Mouse (Mus musculus) spleen, adult 2 months (tissue): ENCODE results near the gene Tcf7l2. TPM values are rescaled to one million over a fixed set of nuclear protein-coding genes. Genes with fewer than 3 reads are reported as not detected.

Source experiments
- DNase-seq, 2 experiments: peaks; one replicate each; pipeline versions ENCODE4 v3.0.0 to v3.0.0-alpha.2; 2012 to 2021; ENCODE audit warnings: low spot score in 2 of 2, low read depth in 1 of 2
- H3K27ac ChIP-seq: fragments of 200-500 bp; 2 replicates; pipeline ENCODE4 v1.5.1; 2012; ENCODE audit warnings: low read length, inconsistent platforms; ENCODE audit not compliant: insufficient read depth
- H3K27me3 ChIP-seq: fragments of 200-500 bp; 2 replicates; pipeline ENCODE4 v1.6.1; 2012; ENCODE audit warnings: mild to moderate bottlenecking, moderate library complexity, low read length, inconsistent platforms; ENCODE audit not compliant: control insufficient read depth, insufficient read depth
- H3K36me3 ChIP-seq: fragments of 200-500 bp; 2 replicates; pipeline ENCODE4 v1.6.1; 2012; ENCODE audit warnings: mild to moderate bottlenecking, low read length, inconsistent platforms; ENCODE audit not compliant: control insufficient read depth, insufficient read depth
- H3K4me1 ChIP-seq: fragments of 200-500 bp; 2 replicates; pipeline ENCODE4 v1.6.1; 2011; ENCODE audit warnings: inconsistent platforms; ENCODE audit not compliant: control insufficient read depth, insufficient read depth, insufficient read length
- H3K4me3 ChIP-seq: fragments of 200-500 bp; 2 replicates; pipeline ENCODE4 v1.5.1; 2011; ENCODE audit warnings: mild to moderate bottlenecking, inconsistent platforms; ENCODE audit not compliant: insufficient read depth, insufficient read length; ENCODE audit errors: extremely low read depth
- CTCF ChIP-seq: fragments of 200-500 bp; IDR thresholded peaks from 2 replicates; pipeline ENCODE4 v1.5.1; 2011; ENCODE audit warnings: mild to moderate bottlenecking, inconsistent platforms; ENCODE audit not compliant: insufficient read depth, insufficient read length, insufficient replicate concordance; ENCODE audit errors: extremely low read depth
- POLR2A ChIP-seq: fragments of 200-500 bp; IDR thresholded peaks from 2 replicates; pipeline ENCODE4 v1.6.1; 2011; ENCODE audit warnings: low read depth, low read length, inconsistent platforms
- WGBS: fragments of 180-500 bp; shearing (Covaris S2); methylation state at CpG from one replicate; pipeline ENCODE4 v1.1.7; 2018; 5-methylcytosine and 5-hydroxymethylcytosine counted together
- polyA plus RNA-seq: library from polyadenylated mRNA; depleted of rRNA; stranded (reverse); fragments of >200 nt; gene quantifications from 2 replicates; pipeline ENCODE4 v1.2.3, GENCODE M21; 2012

Gene Tcf7l2
- polyA plus RNA-seq, 1 experiment = 11.3 TPM

DNA sequence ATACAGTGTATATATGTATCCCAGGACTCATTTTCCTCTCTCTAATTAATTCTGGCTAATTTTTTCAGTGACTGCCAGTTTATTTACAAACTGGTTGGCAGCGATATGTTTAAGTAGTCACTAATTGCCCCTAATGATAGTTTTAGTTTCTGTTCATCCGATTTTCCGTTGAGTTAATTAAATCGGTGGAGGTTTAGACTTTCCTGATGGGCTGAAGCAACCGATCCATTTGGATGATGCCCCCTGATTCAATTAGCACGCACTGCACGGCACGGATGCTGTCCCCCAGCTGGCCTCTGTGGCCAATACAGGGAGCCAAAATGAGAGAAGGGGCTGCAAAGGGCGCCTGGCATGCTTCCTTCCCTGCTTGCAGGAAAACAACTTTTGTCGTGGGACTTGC lies 172.0 kb downstream of the Tcf7l2 start:
- Histone ChIP-seq H3K36me3 (no peaks in the 10 kb centered on the region), H3K4me1 (no peaks in the 10 kb centered on the region; the same call in 1 of the 2 replicates), H3K4me3 (no peak overlapping the region), H3K27ac (no peak overlapping the region), H3K27me3 (no peaks in the 10 kb centered on the region)
- DNase-seq = no peak
- 92% methylated on average over 10 of the region's 10 CpGs for WGBS
- TF ChIP-seq CTCF (no peak), POLR2A (no peak)

DNA sequence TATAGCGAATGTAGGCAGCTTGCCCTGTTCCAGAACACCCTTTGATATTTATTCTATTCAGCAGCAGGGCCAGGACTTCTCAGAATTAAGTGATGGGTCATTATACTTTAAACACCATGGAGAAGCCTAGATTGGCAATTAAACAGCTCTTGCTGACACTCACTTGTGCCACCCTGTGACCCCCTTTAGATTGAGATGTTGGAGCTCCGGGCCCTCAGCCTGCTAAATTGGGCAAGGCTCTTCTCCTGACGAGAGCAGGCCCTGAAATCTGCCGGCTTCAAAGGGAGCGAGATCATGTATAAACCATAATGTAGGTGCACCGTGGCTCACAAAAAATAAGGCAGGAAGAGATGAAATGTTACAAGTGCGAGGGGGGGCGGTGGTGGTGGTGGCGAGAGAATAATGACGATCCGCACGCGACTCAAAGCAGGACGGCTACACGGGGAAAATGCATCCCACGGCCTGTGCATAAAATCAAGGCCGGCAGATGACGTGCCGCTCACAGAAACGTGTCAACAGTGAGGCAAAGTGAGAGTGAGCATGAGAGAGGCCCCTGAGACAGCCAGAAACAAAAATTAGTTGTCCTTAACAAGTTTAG lies 173.1 kb downstream of the Tcf7l2 start:
- TF ChIP-seq CTCF (no peak), POLR2A (no peak)
- Histone ChIP-seq H3K4me3 (no peak overlapping the region), H3K4me1 (no peaks in the 10 kb centered on the region; the same call in 1 of the 2 replicates), H3K27ac (peak overlapping the region; percentile 51), H3K27me3 (no peaks in the 10 kb centered on the region), H3K36me3 (no peaks in the 10 kb centered on the region)
- no peak for DNase-seq
- 75% methylated on average over 20 of the region's 20 CpGs for WGBS

DNA sequence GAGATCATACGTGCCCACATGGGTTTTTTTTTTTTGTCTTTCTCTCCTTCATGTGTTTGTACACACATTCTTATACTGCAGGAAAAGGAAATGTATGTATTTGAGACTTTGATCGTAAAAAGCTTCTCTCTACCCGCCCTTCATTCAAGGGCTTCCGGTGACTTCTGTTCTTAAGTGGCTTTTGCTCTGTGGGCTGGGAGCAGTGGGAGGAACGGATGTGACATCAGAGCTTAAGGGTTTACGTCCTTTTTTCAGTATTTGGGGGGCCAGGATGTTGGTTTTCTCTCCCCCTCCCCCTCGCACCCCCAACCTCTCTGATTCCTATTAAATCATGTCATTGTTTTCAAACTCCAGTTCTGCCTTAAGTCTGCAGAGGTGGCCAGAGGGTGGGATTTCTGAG lies 173.9 kb downstream of the Tcf7l2 start:
- peak in 1 of 2 experiments; percentile 69 for DNase-seq
- H3K27me3 ChIP-seq = no peaks in the 10 kb centered on the region
- no peak overlapping the region for H3K4me3 ChIP-seq
- TF ChIP-seq CTCF = no peak
- TF ChIP-seq POLR2A = no peak
- H3K4me1 ChIP-seq = no peaks in the 10 kb centered on the region; the same call in 1 of the 2 replicates
- WGBS = 9% methylated on average over 7 of the region's 7 CpGs
- H3K36me3 ChIP-seq = no peaks in the 10 kb centered on the region
- H3K27ac ChIP-seq = peak overlapping the region; percentile 51

DNA sequence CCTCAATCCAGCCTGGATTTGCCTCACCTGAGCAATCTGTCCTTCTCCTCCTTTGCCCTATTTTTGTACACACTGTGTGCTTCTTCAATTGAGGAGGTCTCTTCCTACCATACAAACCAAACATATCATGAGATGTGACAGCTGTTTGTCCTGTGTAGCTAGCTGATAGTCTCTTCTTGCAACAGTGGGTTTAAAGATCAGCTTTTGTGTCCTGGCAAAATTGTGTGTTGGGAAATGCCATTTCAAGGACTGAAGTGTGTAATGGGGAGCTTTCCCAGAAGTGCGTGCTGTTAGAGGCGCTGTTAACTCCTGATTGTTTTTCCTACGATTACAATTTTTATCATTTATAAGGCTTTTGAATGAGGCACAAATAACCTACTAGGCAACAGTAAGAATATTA lies 174.6 kb downstream of the Tcf7l2 start:
- Histone ChIP-seq H3K27ac (no peak overlapping the region), H3K4me1 (no peaks in the 10 kb centered on the region; the same call in 1 of the 2 replicates), H3K4me3 (no peak overlapping the region), H3K27me3 (no peaks in the 10 kb centered on the region), H3K36me3 (no peaks in the 10 kb centered on the region)
- WGBS = 94% methylated on average over 3 of the region's 3 CpGs
- no peak for TF ChIP-seq POLR2A
- DNase-seq = no peak

GRCm38 (mm10) chr19:55923789-55924426 lies 182.3 kb downstream of the Tcf7l2 start:
- no peak for DNase-seq
- Histone ChIP-seq H3K36me3 (no peaks in the 10 kb centered on the region), H3K4me1 (no peaks in the 10 kb centered on the region), H3K4me3 (no peak overlapping the region), H3K27me3 (no peaks in the 10 kb centered on the region), H3K27ac (no peak overlapping the region)
- 94% methylated on average over 12 of the region's 12 CpGs for WGBS
- TF ChIP-seq POLR2A = no peak
- TF ChIP-seq CTCF = no peak

DNA sequence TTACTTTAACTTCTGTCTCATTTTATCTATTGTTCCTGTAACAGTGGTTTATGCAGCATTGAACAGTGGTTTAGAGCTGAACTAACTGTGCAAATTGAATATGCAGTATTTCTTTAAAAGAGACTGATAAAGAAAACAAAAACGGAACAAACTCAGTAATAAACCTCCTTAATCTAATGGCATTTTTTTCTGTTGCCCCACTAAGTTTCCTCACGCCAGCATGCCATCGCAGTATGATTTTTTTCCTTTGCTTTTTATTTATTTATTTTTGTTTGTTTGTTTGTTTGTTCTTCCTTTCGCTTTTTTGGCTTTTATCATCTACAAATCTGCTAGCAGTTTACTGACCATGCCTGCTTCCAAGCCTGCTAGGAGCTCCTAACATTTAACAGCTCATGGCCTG lies 183.2 kb downstream of the Tcf7l2 start:
- H3K27me3 ChIP-seq = no peaks in the 10 kb centered on the region
- H3K4me1 ChIP-seq = no peaks in the 10 kb centered on the region
- no peak for TF ChIP-seq CTCF
- no peak for TF ChIP-seq POLR2A
- H3K27ac ChIP-seq = no peak overlapping the region
- H3K4me3 ChIP-seq = no peak overlapping the region
- WGBS = 85% methylated on average over 4 of the region's 4 CpGs
- DNase-seq = no peak
- no peaks in the 10 kb centered on the region for H3K36me3 ChIP-seq

DNA sequence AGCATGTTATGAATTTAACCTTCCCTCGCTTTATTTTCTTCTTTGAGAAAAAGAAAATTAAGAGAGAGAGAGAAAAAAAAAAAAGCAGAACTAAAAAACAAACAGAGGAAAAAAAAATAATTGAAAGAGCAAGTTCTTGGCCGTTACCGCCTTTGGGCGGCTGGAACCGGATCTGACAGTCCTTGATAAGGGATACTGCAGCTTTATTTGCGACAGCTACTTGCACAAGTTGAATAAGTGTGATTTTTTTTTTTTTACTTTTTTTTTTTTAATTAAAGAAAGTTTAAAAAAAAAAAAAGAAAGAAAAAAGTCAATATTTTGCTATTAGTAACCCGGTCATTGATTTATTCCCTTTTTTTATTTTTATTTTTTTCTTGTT lies 183.8 kb downstream of the Tcf7l2 start:
- Histone ChIP-seq H3K4me3 (no peak overlapping the region), H3K4me1 (no peaks in the 10 kb centered on the region), H3K27ac (no peak overlapping the region), H3K36me3 (no peaks in the 10 kb centered on the region), H3K27me3 (no peaks in the 10 kb centered on the region)
- 78% methylated on average over 7 of the region's 7 CpGs for WGBS
- TF ChIP-seq CTCF (no peak), POLR2A (no peak)
- DNase-seq = no peak
